Mouse (Mus musculus) neural tube, embryonic 11.5 days (tissue): ENCODE results near the gene Fkrp. TPM values are rescaled to one million over a fixed set of nuclear protein-coding genes. Genes with fewer than 3 reads are reported as not detected.
A peak's percentile ranks its signal among the peaks of the same experiment; 100 is the strongest.

ENCODE experiments used
- ATAC-seq: fragments of 200-750 bp; cut with Nextera tagmentation; 2 replicates; pipeline ENCODE4 v1.8.0; 2017; ENCODE audit warnings: moderate number of reproducible peaks, mild to moderate bottlenecking, moderate TSS enrichment, moderate library complexity; ENCODE audit not compliant: insufficient read depth, low FRiP score, low TSS enrichment
- DNase-seq: peaks from one replicate; pipeline ENCODE4 v3.0.0-alpha.2; 2015; ENCODE audit warnings: low spot score
- H3K27ac ChIP-seq: fragments of 300-500 bp; sonication (generic); 2 replicates; pipeline ENCODE4 v1.5.1; 2014; ENCODE audit warnings: low read depth, mild to moderate bottlenecking, low read length
- H3K27me3 ChIP-seq: fragments of 300-500 bp; sonication (generic); 2 replicates; pipeline ENCODE4 v1.6.1; 2014; ENCODE audit warnings: mild to moderate bottlenecking, low read length, mixed read lengths; ENCODE audit not compliant: control insufficient read depth, insufficient read depth
- H3K36me3 ChIP-seq: fragments of 300-500 bp; sonication (generic); 2 replicates; pipeline ENCODE4 v1.6.1; 2014; ENCODE audit warnings: mild to moderate bottlenecking, low read length, moderate library complexity, mixed read lengths; ENCODE audit not compliant: control insufficient read depth, insufficient read depth
- H3K4me1 ChIP-seq: fragments of 300-500 bp; sonication (generic); 2 replicates; pipeline ENCODE4 v1.6.1; 2014; ENCODE audit warnings: low read length, mixed read lengths; ENCODE audit not compliant: control insufficient read depth, insufficient read depth
- H3K4me2 ChIP-seq: fragments of 300-500 bp; sonication (generic); 2 replicates; pipeline ENCODE4 v1.6.1; 2014; ENCODE audit warnings: low read depth, mild to moderate bottlenecking, moderate library complexity
- H3K4me3 ChIP-seq: fragments of 300-500 bp; sonication (generic); 2 replicates; pipeline ENCODE4 v1.5.1; 2014; ENCODE audit warnings: low read depth, low read length
- H3K9ac ChIP-seq: fragments of 300-500 bp; sonication (generic); 2 replicates; pipeline ENCODE4 v1.6.1; 2014; ENCODE audit warnings: mild to moderate bottlenecking, low read length
- H3K9me3 ChIP-seq: fragments of 300-500 bp; sonication (generic); 2 replicates; pipeline ENCODE4 v1.6.1; 2016; ENCODE audit warnings: low read length; ENCODE audit not compliant: control insufficient read depth
- WGBS: fragments of 180-500 bp; shearing (Covaris S2); extraction: QIAGEN DNeasy Blood & Tissue Kit; methylation state at CpG from one replicate; pipeline ENCODE4 v1.1.7; 2014; 5-methylcytosine and 5-hydroxymethylcytosine counted together
- polyA plus RNA-seq: library from polyadenylated mRNA; unstranded; fragments of >200 nt; fragmentation: Nextera tagmentation; extraction: Ambion mirVana; gene quantifications from 2 replicates; pipeline ENCODE4 v1.2.1, GENCODE M21; 2014

The Fkrp gene
- polyA plus RNA-seq, 1 experiment from 2014 or later: 24.4 TPM

DNA sequence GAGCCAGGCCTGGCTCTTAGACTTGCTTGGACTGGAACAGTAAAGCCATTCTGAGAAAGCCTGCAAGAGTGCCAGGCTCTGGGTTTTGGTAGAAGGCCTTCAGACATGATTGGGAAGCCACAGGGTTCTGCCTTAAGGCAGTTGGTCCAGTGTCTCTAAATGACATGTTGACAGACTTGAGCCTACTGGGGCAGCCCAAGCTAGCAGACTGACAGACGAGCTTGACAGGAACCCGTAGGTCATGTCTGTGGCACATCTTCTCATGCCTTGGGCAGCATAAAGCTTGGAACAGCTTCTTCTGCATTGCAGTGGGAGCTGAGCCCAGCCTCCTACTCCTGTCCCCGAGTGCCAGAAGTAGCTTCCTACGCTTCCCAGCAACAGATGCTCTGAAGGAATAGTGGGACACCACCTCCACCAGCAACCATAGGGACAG, 5.2 kb upstream of the Fkrp start:
- no peak overlapping the region for H3K27ac ChIP-seq
- H3K4me2 ChIP-seq: no peak overlapping the region
- DNase-seq (no peak), ATAC-seq (no peak)
- no peak overlapping the region for H3K9ac ChIP-seq
- H3K4me1 ChIP-seq: peaks cover 27% of the 10 kb centered on the region
- 85% methylated on average over 4 of the region's 4 CpGs for WGBS
- peaks cover 8% of the 10 kb centered on the region; the same call in 1 of the 2 replicates for H3K36me3 ChIP-seq
- H3K9me3 ChIP-seq: no peaks in the 10 kb centered on the region
- H3K27me3 ChIP-seq: no peaks in the 10 kb centered on the region
- no peak overlapping the region for H3K4me3 ChIP-seq

GRCm38 (mm10) chr7:16821091-16821490, 4.6 kb upstream of the Fkrp start:
- ATAC-seq (no peak), DNase-seq (no peak)
- Histone ChIP-seq H3K9ac (no peak overlapping the region), H3K36me3 (peaks cover 6% of the 10 kb centered on the region; the same call in 1 of the 2 replicates), H3K27ac (no peak overlapping the region), H3K9me3 (no peaks in the 10 kb centered on the region), H3K4me3 (no peak overlapping the region), H3K27me3 (no peaks in the 10 kb centered on the region), H3K4me1 (peaks cover 27% of the 10 kb centered on the region), H3K4me2 (no peak overlapping the region)
- WGBS: 43% methylated on average over 3 of the region's 3 CpGs

DNA sequence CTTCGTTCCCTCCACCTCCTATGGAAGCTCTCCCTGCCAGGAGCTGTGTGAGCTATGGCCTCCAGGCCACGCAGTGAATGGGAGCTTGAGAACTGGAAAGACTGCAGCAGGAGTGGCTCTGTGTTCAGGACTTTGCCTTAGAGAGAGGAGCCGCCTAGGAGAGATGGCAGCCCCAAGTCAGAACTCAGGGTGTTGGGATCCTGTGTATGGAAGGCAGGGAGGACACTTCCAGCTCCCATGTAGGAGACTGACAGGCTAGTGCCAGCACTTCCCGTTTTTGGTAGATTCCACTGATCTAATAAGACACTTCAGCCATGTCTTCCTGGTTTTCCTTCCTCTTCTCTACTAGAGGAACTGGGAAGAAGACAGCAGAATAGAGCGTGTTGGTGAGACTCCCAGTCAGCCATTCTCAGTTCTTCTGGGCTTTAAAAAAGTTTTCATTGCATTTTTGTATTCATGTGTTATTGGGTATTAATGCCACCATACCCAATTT, 3.8 kb upstream of the Fkrp start:
- no peak overlapping the region for H3K4me2 ChIP-seq
- peaks cover 31% of the 10 kb centered on the region for H3K4me1 ChIP-seq
- DNase-seq: no peak
- WGBS: 73% methylated on average over 5 of the region's 5 CpGs
- H3K4me3 ChIP-seq: no peak overlapping the region
- ATAC-seq: no peak
- peaks cover 2% of the 10 kb centered on the region; the same call in 1 of the 2 replicates for H3K36me3 ChIP-seq
- H3K9ac ChIP-seq: no peak overlapping the region
- H3K9me3 ChIP-seq: no peaks in the 10 kb centered on the region
- no peaks in the 10 kb centered on the region for H3K27me3 ChIP-seq
- H3K27ac ChIP-seq: no peak overlapping the region

DNA sequence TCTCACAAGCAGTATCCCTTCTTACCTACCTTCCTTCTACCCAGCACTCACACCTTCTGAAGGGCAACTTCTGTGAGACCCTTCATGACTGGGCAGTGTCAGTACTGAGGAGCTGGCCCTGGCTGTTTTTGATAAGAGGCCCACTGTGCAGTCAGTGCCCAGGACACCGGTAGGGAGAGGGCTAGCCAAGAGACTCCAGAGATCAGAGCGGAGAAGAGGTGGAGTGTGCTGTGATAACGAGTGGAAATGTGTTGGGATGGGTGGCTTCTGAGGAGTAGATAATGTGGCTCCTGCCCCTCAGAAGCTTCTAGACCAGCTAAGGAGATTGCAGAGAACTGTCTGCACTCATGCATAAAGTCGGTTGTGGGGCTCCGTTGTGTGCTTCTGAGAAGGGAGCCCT, 3.3 kb upstream of the Fkrp start:
- peaks cover 34% of the 10 kb centered on the region for H3K4me1 ChIP-seq
- H3K27ac ChIP-seq: no peak overlapping the region
- H3K9ac ChIP-seq: no peak overlapping the region
- H3K27me3 ChIP-seq: no peaks in the 10 kb centered on the region
- H3K4me3 ChIP-seq: no peak overlapping the region
- WGBS: 77% methylated on average over 5 of the region's 5 CpGs
- DNase-seq (no peak), ATAC-seq (no peak)
- H3K9me3 ChIP-seq: no peaks in the 10 kb centered on the region
- no peak overlapping the region for H3K4me2 ChIP-seq
- H3K36me3 ChIP-seq: peaks cover 2% of the 10 kb centered on the region; the same call in 1 of the 2 replicates

GRCm38 (mm10) chr7:16817693-16818092, 1.2 kb upstream of the Fkrp start:
- Histone ChIP-seq H3K4me2 (peak overlapping the region; percentile 95), H3K27me3 (no peaks in the 10 kb centered on the region), H3K27ac (no peak overlapping the region), H3K9ac (peak overlapping the region; percentile 100), H3K4me3 (peak overlapping the region; percentile 98), H3K9me3 (no peaks in the 10 kb centered on the region), H3K36me3 (no peaks in the 10 kb centered on the region), H3K4me1 (peaks cover 34% of the 10 kb centered on the region)
- 67% methylated on average over 3 of the region's 3 CpGs for WGBS
- ATAC-seq (no peak), DNase-seq (no peak)

DNA sequence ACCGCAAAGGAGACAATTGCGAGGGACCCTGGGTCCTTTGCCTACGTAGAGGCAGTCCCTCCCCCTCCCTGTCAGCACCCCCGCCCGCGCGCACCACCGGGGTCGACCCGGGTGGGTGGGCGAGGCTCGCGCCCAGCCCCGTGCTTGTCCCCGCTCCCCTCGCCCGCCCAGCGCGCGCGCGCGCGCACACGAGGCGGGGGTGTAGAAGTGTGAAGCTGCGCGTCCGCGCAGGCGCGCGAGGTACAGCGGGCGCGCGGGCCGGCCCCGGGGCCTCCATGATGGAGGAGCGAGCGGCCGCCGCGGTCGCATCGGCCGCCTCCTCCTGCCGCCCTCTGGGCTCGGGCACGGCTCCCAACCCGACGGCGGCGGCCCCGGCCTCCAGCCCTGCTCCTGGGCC, 456 bp downstream of the Fkrp start:
- Histone ChIP-seq H3K9ac (peak overlapping the region; percentile 100), H3K27ac (peak overlapping the region; percentile 98), H3K36me3 (no peaks in the 10 kb centered on the region), H3K4me2 (peak overlapping the region; percentile 95), H3K9me3 (no peaks in the 10 kb centered on the region), H3K4me1 (peaks cover 36% of the 10 kb centered on the region), H3K4me3 (peak overlapping the region; percentile 98), H3K27me3 (peaks cover 13% of the 10 kb centered on the region)
- peak; percentile 80 for ATAC-seq
- peak; percentile 94 for DNase-seq
- under 1% methylated on average over 52 of the region's 55 CpGs for WGBS

GRCm38 (mm10) chr7:16815351-16815941, 1.1 kb downstream of the Fkrp start, which contains the start of gene Strn4:
Strn4 (plus strand) TSS chr7:16815889.
- H3K4me3 ChIP-seq: peak within 1 kb of the TSS; percentile 98

GRCm38 (mm10) chr7:16812505-16812904, 4.0 kb downstream of the Fkrp start:
- 82% methylated on average over 2 of the region's 2 CpGs for WGBS
- Histone ChIP-seq H3K4me3 (no peak overlapping the region), H3K9ac (no peak overlapping the region), H3K4me2 (no peak overlapping the region), H3K27ac (no peak overlapping the region), H3K9me3 (no peaks in the 10 kb centered on the region), H3K36me3 (no peaks in the 10 kb centered on the region), H3K4me1 (peaks cover 21% of the 10 kb centered on the region), H3K27me3 (peaks cover 21% of the 10 kb centered on the region)
- ATAC-seq (no peak), DNase-seq (no peak)

More at GRCm38 (mm10) chr7:16815351-16815941, 1.1 kb downstream of the Fkrp start, which contains the start of gene Strn4:
- ATAC-seq (peak; percentile 54), DNase-seq (peak; percentile 60)
- H3K27me3 ChIP-seq: peaks cover 20% of the 10 kb centered on the region
- H3K36me3 ChIP-seq: no peaks in the 10 kb centered on the region
- peaks cover 37% of the 10 kb centered on the region for H3K4me1 ChIP-seq
- H3K9ac ChIP-seq: peak within 1 kb of the TSS; percentile 100
- no peaks in the 10 kb centered on the region for H3K9me3 ChIP-seq
- peak within 1 kb of the TSS; percentile 95 for H3K4me2 ChIP-seq
- 13% methylated on average over 1 of the region's 1 CpGs for WGBS
- H3K27ac ChIP-seq: peak within 1 kb of the TSS; percentile 98

DNA sequence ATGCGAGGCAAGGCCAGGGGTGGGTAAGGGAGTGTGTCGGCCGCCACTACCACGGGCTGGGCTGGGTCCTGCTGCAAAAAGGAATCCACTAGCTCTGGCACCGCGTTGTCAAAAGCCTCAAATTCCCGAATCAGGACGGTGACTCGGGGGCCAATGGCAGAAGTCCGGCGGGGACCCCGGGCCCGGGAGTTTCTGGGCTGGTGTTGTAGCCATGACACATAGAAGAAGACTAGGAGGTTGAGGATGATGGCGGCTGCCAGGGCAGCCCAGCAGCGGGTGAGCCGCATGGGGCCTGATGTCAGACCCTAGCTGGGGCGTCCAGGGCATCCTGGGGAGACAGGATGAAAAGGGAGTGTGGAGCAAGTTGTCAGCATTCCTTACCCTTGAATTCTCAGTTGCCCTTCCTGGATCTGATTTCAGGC, 4.9 kb downstream of the Fkrp start:
- H3K36me3 ChIP-seq: no peaks in the 10 kb centered on the region
- H3K27ac ChIP-seq: no peak overlapping the region
- no peaks in the 10 kb centered on the region for H3K9me3 ChIP-seq
- H3K4me3 ChIP-seq: peak overlapping the region; percentile 38
- H3K9ac ChIP-seq: peak overlapping the region; percentile 44
- 0 out of 2 replicates have a peak, but pooled peaks have one; percentile 4 for ATAC-seq
- 14% methylated on average over 17 of the region's 17 CpGs for WGBS
- peak overlapping the region; percentile 68 for H3K4me2 ChIP-seq
- H3K4me1 ChIP-seq: peaks cover 16% of the 10 kb centered on the region
- H3K27me3 ChIP-seq: peaks cover 21% of the 10 kb centered on the region
- no peak for DNase-seq
